28 mouse cellular contexts compared by ENCODE assay signal in genomic region chr14:40873961-40874360, GRCm38 (mm10).
"Had no signal": no experiment of that assay in that cellular context is flagged by ENCODE, and none has a peak within 500 bp of the region (broad histone marks: within the 10 kb centered on the region; RNA-seq: fewer than 3 reads in every experiment).

No protein-coding gene starts in this region.

- H3K27me3 ChIP-seq: embryonic facial prominence, embryonic 12.5 days; embryonic facial prominence, embryonic 13.5 days; embryonic facial prominence, embryonic 15.5 days; forebrain, embryonic 12.5 days; forebrain, embryonic 13.5 days; forebrain, embryonic 15.5 days had no signal

- H3K4me1 ChIP-seq: embryonic facial prominence, embryonic 10.5 days; embryonic facial prominence, embryonic 12.5 days; embryonic facial prominence, embryonic 13.5 days; embryonic facial prominence, embryonic 15.5 days; forebrain, embryonic 10.5 days; forebrain, embryonic 12.5 days; forebrain, embryonic 13.5 days; forebrain, embryonic 15.5 days had no signal

- ATAC-seq: forebrain, embryonic 13.5 days; forebrain, embryonic 14.5 days; forebrain, embryonic 15.5 days; forebrain, embryonic 16.5 days; forebrain, postnatal 0 days had no signal

- H3K9me3 ChIP-seq: embryonic facial prominence, embryonic 10.5 days; embryonic facial prominence, embryonic 12.5 days; embryonic facial prominence, embryonic 13.5 days; embryonic facial prominence, embryonic 15.5 days; forebrain, embryonic 10.5 days; forebrain, embryonic 12.5 days; forebrain, embryonic 13.5 days; forebrain, embryonic 15.5 days had no signal

- H3K36me3 ChIP-seq: embryonic facial prominence, embryonic 10.5 days; embryonic facial prominence, embryonic 12.5 days; embryonic facial prominence, embryonic 13.5 days; embryonic facial prominence, embryonic 15.5 days; forebrain, embryonic 10.5 days; forebrain, embryonic 12.5 days; forebrain, embryonic 15.5 days had no signal

- DNase-seq: cerebellum, adult 2 months; cerebellum, adult 8-10 months; cerebellum, adult 9-10 months; cerebellum, adult 9-11 months; cerebellum, postnatal 10 days; cerebellum, postnatal 14 days; cerebellum, postnatal 25 days; cerebellum, postnatal 36 days; embryo, embryonic 11 days; forebrain, postnatal 0 days; gastrocnemius, adult 2 months; gastrocnemius, postnatal 10 days; gastrocnemius, postnatal 14 days; gastrocnemius, postnatal 25 days; gastrocnemius, postnatal 36 days; heart, adult 18-20 months; heart, adult 2 months had no signal

- H3K9ac ChIP-seq: embryonic facial prominence, embryonic 12.5 days; embryonic facial prominence, embryonic 13.5 days; embryonic facial prominence, embryonic 15.5 days; forebrain, embryonic 12.5 days; forebrain, embryonic 13.5 days; forebrain, embryonic 15.5 days; forebrain, postnatal 0 days had no signal

- H3K4me2 ChIP-seq: embryonic facial prominence, embryonic 12.5 days; embryonic facial prominence, embryonic 13.5 days; embryonic facial prominence, embryonic 15.5 days; forebrain, embryonic 12.5 days; forebrain, embryonic 13.5 days; forebrain, embryonic 15.5 days had no signal

- H3K4me3 ChIP-seq: embryonic facial prominence, embryonic 10.5 days; embryonic facial prominence, embryonic 12.5 days; embryonic facial prominence, embryonic 13.5 days; embryonic facial prominence, embryonic 15.5 days; erythroblast, embryonic 14.5 days; forebrain, embryonic 10.5 days; forebrain, embryonic 12.5 days; forebrain, embryonic 13.5 days; forebrain, embryonic 15.5 days; gastrocnemius, adult 2 months; heart, adult 2 months had no signal

- H3K27ac ChIP-seq: embryonic facial prominence, embryonic 10.5 days; embryonic facial prominence, embryonic 12.5 days; embryonic facial prominence, embryonic 13.5 days; embryonic facial prominence, embryonic 15.5 days; forebrain, embryonic 10.5 days; forebrain, embryonic 12.5 days; forebrain, embryonic 13.5 days; forebrain, embryonic 15.5 days; gastrocnemius, adult 2 months; heart, adult 2 months had no signal
